In genomic region chr8:37019571-37019970, GRCm38 (mm10) we compare ENCODE assay signal across 12 mouse cellular contexts. TPM values are rescaled to one million over a fixed set of nuclear protein-coding genes. Genes with fewer than 3 reads are reported as not detected.
"Had no signal": no experiment of that assay in that cellular context is flagged by ENCODE, and none has a peak within 500 bp of the region (broad histone marks: within the 10 kb centered on the region; RNA-seq: fewer than 3 reads in every experiment).

No protein-coding gene starts in this region.

- H3K4me3 ChIP-seq: limb, embryonic 15.5 days; liver, embryonic 12.5 days; midbrain, embryonic 13.5 days had no signal

- H3K27me3 ChIP-seq: limb, embryonic 15.5 days; liver, embryonic 12.5 days; midbrain, embryonic 13.5 days had no signal

- H3K9me3 ChIP-seq: limb, embryonic 15.5 days; liver, embryonic 12.5 days; midbrain, embryonic 13.5 days had no signal

- ATAC-seq: liver, embryonic 12.5 days; midbrain, embryonic 13.5 days had no signal

- H3K4me2 ChIP-seq: limb, embryonic 15.5 days; liver, embryonic 12.5 days; midbrain, embryonic 13.5 days had no signal

- H3K27ac ChIP-seq: limb, embryonic 15.5 days; liver, embryonic 12.5 days; midbrain, embryonic 13.5 days; stomach, postnatal 0 days had no signal

- H3K36me3 ChIP-seq: limb, embryonic 15.5 days; liver, embryonic 12.5 days; midbrain, embryonic 13.5 days had no signal

- H3K4me1 ChIP-seq: limb, embryonic 15.5 days; liver, embryonic 12.5 days; midbrain, embryonic 13.5 days had no signal

- DNase-seq: kidney, adult 11 months; kidney, postnatal 36 days; layer of hippocampus, adult 9-11 months; layer of hippocampus, postnatal 36 days; right cerebral cortex, adult 18-20 months; right cerebral cortex, postnatal 25 days; thymus, postnatal 4 days had no signal

- H3K9ac ChIP-seq: limb, embryonic 15.5 days; liver, embryonic 12.5 days; midbrain, embryonic 13.5 days had no signal

RNA-seq across cellular contexts. Expression of gene AI429214, which starts 26.2 kb away (rescaled TPM):
- polyA plus RNA-seq: liver, embryonic 12.5 days; liver, embryonic 16.5 days had no signal
